Mouse (Mus musculus) left cerebral cortex, adult 18-20 months (tissue): Measurements from ENCODE around the gene Golga1. TPM values are rescaled to one million over a fixed set of nuclear protein-coding genes. Genes with fewer than 3 reads are reported as not detected.
"Not testable (repeated sequence)": the region's sequence is repeated elsewhere in the genome, so short reads cannot be mapped to it uniquely, and the experiment has no call there.

Experiments
- DNase-seq, 2 experiments: peaks; one replicate each; pipeline ENCODE4 v3.0.0; 2021 to 2022; ENCODE audit warnings: low spot score in 2 of 2, mixed read lengths in 1 of 2
- long read RNA-seq, 2 experiments: library from polyadenylated mRNA; stranded (forward); transcript quantifications; one replicate each; pipeline ENCODE4 v2.0.0; 2021
- total RNA-seq, 2 experiments: library from RNA; stranded (reverse); gene quantifications; 2 replicates each; pipeline ENCODE4 v1.2.3; 2021

Gene Golga1
- total RNA-seq = 10 to 100 TPM; 28.3 to 32.2 TPM
- long read RNA-seq, experiment 1, full-length matches to known transcripts = 6 of 26 reads
- long read RNA-seq, experiment 1, partial matches to known transcripts = 0 of 26 reads
- long read RNA-seq, experiment 1, other reads (novel, unspliced or antisense) = 20 of 26 reads
- long read RNA-seq, experiment 2, full-length matches to known transcripts = 7 of 17 reads
- long read RNA-seq, experiment 2, partial matches to known transcripts = 0 of 17 reads
- long read RNA-seq, experiment 2, other reads (novel, unspliced or antisense) = 10 of 17 reads

GRCm38 (mm10) chr2:39065400-39065987 lies at the start of gene Golga1:
Gene Golga1, minus strand, starts transcription at chr2:39065541.
- DNase-seq = peak; percentile 86 to 92

DNA sequence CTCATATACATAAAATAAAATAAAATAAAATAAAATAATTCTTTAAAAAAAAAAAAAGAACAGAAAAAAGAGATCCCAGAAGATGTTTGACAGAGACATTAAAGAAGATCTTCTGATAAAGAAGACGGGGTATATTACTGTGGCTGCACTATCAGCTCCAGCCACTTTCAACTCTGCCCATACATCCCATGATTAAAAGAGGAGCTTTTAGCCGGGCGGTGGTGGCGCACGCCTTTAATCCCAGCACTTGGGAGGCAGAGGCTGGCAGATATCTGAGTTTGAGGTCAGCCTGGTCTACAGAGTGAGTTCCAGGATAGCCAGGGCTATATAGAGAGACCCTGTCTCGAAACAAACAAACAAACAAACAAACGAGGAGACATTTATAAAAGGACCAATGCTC lies 48.8 kb upstream of the Golga1 start:
- DNase-seq = no peak

GRCm38 (mm10) chr2:39110514-39110913 lies 45.2 kb upstream of the Golga1 start:
- DNase-seq = no peak

GRCm38 (mm10) chr2:39109712-39110111 lies 44.4 kb upstream of the Golga1 start:
- DNase-seq = not testable (repeated sequence)

DNA sequence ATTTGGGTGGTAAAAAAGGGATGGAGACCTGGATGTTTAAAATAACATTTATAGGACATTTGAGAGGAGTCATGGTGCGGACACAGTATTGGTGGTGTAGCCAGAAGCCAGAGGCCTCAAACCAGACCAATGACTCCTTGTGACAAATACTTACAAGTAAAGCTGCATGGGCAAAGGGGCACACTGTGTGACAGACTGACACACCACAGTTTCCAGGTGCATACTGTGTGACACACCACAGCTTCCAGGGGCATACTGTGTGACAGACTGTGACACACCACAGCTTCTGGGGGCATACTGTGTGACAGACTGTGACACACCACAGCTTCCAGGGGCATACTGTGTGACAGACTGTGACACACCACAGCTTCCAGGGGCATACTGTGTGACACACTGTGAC lies 34.6 kb upstream of the Golga1 start:
- DNase-seq = not testable (repeated sequence)

GRCm38 (mm10) chr2:39097993-39098392 lies 32.7 kb upstream of the Golga1 start:
- no peak for DNase-seq

GRCm38 (mm10) chr2:39091966-39092365 lies 26.6 kb upstream of the Golga1 start:
- no peak for DNase-seq

DNA sequence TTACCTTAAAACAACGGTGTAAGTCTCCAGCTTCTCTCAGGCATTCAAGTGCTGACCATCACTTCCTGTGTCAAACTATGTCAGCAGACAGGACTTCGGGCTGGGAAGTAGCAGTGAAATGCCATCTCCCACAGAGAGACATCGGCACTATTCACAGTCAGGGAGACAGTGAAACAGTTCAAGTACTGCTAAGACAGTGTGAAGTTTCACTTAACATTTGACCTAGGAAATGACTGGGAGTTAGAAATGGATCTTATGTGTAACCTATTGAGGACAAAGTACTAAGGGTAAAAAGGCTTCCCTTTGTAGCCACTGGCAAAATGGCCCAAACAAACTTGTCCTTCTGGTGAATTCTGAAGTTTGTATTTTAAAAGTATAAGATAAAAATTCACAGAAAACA lies 17.4 kb upstream of the Golga1 start:
- no peak for DNase-seq

GRCm38 (mm10) chr2:39070666-39071065 lies 5.3 kb upstream of the Golga1 start:
- DNase-seq = no peak

- DNase-seq = peak in 1 of 2 experiments; percentile 9
These were observed 3.8 kb upstream of the Golga1 start for GRCm38 (mm10) chr2:39069096-39069495.

- DNase-seq = no peak
These were observed 498 bp downstream of the Golga1 start for GRCm38 (mm10) chr2:39064687-39065399.

DNA sequence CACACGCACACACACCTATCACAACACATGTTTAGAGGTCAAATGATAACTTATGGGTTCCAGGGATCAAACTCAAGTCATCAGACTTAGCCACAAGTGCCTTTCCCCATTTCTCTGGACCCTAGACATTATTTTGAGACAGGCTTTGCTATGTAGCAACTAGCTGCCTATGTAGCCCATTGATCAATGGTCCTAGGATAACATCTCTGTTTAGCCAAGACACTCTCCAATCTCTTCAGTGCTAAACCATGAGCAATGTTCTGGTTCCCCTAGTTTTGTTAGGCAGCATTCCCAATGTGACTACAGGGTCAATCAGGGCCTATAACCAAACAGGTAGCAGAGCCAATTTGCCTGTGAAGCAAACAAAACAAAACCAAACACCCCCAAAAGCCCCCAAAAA lies 16.8 kb downstream of the Golga1 start:
- DNase-seq = no peak

GRCm38 (mm10) chr2:39040215-39040614 lies 25.1 kb downstream of the Golga1 start:
- no peak for DNase-seq

DNA sequence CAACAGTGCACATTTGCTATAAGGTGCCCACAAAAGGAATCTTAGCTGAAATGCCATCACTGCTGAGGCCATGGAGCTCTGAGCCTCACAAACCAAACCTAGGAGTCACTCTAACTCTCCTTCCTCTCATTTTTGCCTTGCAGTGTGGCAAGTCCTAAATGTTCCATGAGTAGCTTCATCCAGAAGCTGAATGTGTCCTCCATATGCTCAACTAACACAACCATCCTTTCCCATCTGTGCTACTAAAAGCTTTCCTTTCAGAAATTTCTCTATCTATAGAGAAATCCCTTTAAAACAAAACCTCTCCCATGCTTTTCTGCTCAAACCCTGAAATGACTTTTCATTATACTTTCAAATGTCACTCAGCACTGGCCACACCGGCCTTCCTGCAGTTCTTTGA lies 33.7 kb downstream of the Golga1 start:
- DNase-seq = no peak

DNA sequence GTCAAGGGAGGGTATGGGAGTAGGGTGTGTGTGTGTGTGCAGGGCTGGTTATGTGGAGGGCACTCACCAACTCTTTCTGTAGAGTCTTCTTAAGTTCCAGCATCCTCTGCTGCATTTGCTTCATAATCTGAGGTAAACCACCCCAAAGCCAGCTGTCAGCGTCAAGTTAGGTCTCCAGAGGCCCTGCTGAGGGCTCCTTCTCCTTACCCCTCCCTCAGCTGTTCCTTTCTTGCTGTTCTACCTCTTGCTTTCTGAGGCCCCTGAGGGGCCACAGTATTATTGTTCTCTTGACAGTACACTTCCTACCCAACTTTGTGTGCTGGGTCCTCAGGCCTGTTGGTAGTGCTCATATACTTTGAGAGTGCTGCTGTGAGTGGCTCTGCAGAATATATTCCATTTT lies 45.3 kb downstream of the Golga1 start:
- DNase-seq = no peak

DNA sequence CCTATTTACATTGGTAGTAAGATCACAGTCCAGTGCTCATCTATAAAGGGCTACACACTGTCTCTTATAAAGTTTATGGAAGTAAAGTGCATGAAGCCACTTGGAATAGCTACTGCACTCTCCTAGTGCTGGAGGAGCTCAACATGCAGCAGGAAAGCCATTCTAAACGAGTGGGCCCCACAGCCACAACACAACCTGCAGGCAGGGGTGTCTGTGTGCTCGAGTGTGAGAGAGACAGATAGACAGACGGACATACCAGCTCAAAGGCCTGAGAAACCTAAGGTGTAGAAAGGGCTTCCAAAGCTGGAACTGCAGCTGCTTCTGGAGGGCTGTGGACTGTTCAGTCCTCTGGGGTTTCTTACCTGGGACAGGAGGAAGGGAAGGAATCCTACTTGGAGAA lies 48.8 kb downstream of the Golga1 start:
- no peak for DNase-seq

GRCm38 (mm10) chr2:39012768-39013279 lies 52.5 kb downstream of the Golga1 start:
- no peak for DNase-seq

GRCm38 (mm10) chr2:39011971-39012370 lies 53.4 kb downstream of the Golga1 start:
- no peak for DNase-seq

DNA sequence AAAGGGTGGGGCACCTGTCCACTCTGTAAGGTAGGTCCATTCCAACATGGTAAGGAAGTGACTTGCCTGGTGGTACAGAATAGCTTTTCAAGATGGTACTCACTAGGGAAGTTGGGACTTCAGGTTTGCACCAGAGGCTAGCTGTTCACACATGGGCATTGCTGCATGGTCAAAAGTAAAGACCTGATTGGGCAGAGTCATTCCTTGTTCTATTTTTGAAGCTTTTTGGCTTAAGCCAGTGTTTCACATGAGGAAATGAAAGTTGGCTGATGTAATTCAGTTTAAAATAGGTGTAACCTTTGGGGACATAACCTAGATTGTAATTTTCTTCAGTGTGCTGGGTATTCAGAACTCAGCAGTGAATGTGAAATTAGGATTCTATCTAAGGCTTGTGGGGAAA lies 54.1 kb downstream of the Golga1 start:
- no peak for DNase-seq

DNA sequence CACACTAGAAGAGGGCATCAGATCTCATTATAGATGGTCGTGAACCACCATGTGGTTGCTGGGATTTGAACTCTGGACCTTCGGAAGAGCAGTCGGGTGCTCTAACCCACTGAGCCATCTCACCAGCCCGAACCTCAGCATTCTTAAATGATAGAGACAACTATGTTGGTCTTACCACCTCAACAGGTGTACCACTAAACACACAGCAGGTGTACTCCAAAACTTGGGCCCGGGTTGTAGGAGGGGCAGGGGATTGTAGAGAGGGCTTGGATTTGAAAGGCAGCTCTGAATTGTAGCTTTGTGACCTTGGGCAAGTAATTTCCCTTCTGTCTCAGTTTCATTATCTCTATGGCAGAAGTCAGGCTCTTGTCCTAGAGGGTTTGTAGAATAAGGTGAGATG lies 55.2 kb downstream of the Golga1 start:
- not testable (repeated sequence) for DNase-seq

DNA sequence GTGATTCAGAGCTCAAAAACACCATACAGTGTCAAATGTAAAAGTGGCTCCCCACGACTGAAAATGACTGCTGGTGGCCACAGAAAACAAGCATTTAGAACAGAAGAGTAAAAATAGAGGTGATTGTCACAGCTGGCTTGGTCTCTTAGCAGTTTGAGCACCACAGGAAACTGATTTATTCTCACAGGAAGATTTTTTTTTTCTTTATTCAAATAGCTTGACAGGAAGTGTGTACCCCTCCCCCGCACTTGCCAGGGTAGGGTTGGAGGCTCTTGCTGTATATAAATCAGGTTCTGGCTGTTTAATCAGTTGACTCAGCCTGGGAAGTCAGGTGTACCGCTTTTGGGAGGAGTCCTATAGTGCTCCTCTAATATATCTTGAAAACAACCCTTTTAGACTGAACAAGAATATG lies 56.4 kb downstream of the Golga1 start:
- peak; percentile 30 to 53 for DNase-seq

GRCm38 (mm10) chr2:39008350-39008851 lies 56.9 kb downstream of the Golga1 start:
- DNase-seq = no peak
